Mouse (Mus musculus) activated CD4-positive, CD25-positive, alpha-beta regulatory T cell, adult 9 weeks (primary cell): Measurements from ENCODE around the gene Slc22a12. TPM values are rescaled to one million over a fixed set of nuclear protein-coding genes. Genes with fewer than 3 reads are reported as not detected.

Experiments used
- polyA plus RNA-seq: library from polyadenylated mRNA; unstranded; fragments of 100-300 nt; shearing (Covaris generic); gene quantifications from one replicate; pipeline ENCODE4 v1.2.1, GENCODE M21; 2017

Slc22a12 gene
- polyA plus RNA-seq: not detected

GRCm38 (mm10) chr19:6542367-6543034 is at the start of gene Slc22a12:
Gene Slc22a12, minus strand, starts transcription at chr19:6543032.

Other genes starting within 250 kb of the Slc22a12 start
- gene Cdc42bpg, start 236.6 kb downstream of the Slc22a12 start, polyA plus RNA-seq: 0.18 TPM
- gene Men1, start 208.1 kb downstream of the Slc22a12 start, polyA plus RNA-seq: 66.7 TPM
- 114 TPM for gene Map4k2, start 201.9 kb downstream of the Slc22a12 start, polyA plus RNA-seq
- 239 TPM for gene Sf1, start 179.3 kb downstream of the Slc22a12 start, polyA plus RNA-seq
- gene Pygm, start 158.6 kb downstream of the Slc22a12 start, polyA plus RNA-seq: 4.6 TPM
- 115 TPM for gene Rasgrp2, start 143.7 kb downstream of the Slc22a12 start, polyA plus RNA-seq
- gene Nrxn2, start 124.3 kb downstream of the Slc22a12 start, polyA plus RNA-seq: not detected